Mouse (Mus musculus) thymus, postnatal 25 days (tissue): Measurements from ENCODE around the gene Rhd.

Experiments
- DNase-seq: peaks from one replicate; pipeline ENCODE4 v3.0.0; 2022

Rhd gene

GRCm38 (mm10) chr4:134937240-134938176 is 73.2 kb downstream of the Rhd start:
- no peak for DNase-seq

GRCm38 (mm10) chr4:134939900-134940299 is 75.6 kb downstream of the Rhd start:
- DNase-seq, result no peak

- DNase-seq, result no peak
Measured at GRCm38 (mm10) chr4:134943758-134944538, 79.6 kb downstream of the Rhd start.
